Mouse (Mus musculus) MEL (cell line): ENCODE results near the gene Fam185a. TPM values are rescaled to one million over a fixed set of nuclear protein-coding genes. Genes with fewer than 3 reads are reported as not detected.

Experiments
- DNase-seq: peaks from one replicate; pipeline ENCODE4 v3.0.0; 2011; ENCODE audit warnings: low read depth, low spot score
- H3K27ac ChIP-seq: 2 replicates; pipeline ENCODE4 v1.5.1; 2012; ENCODE audit warnings: low read depth, mild to moderate bottlenecking, control low read depth, low read length, moderate library complexity; ENCODE audit not compliant: control insufficient read depth
- H3K27me3 ChIP-seq, 2 experiments: fragments of 150-350 bp in 1 of 2; sonication (generic) in 1 of 2; 2 replicates each; pipeline ENCODE4 v1.6.1; 2012; ENCODE audit warnings: low read length in 2 of 2, mild to moderate bottlenecking in 2 of 2, improper control_type of control experiment in 1 of 2, moderate library complexity in 1 of 2; ENCODE audit not compliant: insufficient read depth in 2 of 2, control insufficient read depth in 1 of 2
- H3K36me3 ChIP-seq, 2 experiments: 2 replicates each; pipeline ENCODE4 v1.6.1; 2012 to 2014; ENCODE audit warnings: low read length in 2 of 2, improper control_type of control experiment in 1 of 2, inconsistent platforms in 1 of 2, mild to moderate bottlenecking in 1 of 2; ENCODE audit not compliant: insufficient read depth in 2 of 2, control insufficient read depth in 1 of 2
- H3K4me1 ChIP-seq, 2 experiments: fragments of 150-350 bp in 1 of 2; sonication (generic) in 1 of 2; 2 replicates each; pipeline ENCODE4 v1.6.1; 2012; ENCODE audit warnings: low read length in 2 of 2, improper control_type of control experiment in 1 of 2, mild to moderate bottlenecking in 1 of 2; ENCODE audit not compliant: insufficient read depth in 2 of 2, control insufficient read depth in 1 of 2
- H3K4me3 ChIP-seq, 2 experiments: fragments of 150-350 bp in 1 of 2; sonication (generic) in 1 of 2; 2 replicates each; pipeline ENCODE4 v1.5.1; 2012; ENCODE audit warnings: low read depth in 2 of 2, low read length in 2 of 2, mild to moderate bottlenecking in 2 of 2, moderate library complexity in 2 of 2, control low read depth in 1 of 2, improper control_type of control experiment in 1 of 2; ENCODE audit not compliant: control insufficient read depth in 1 of 2, insufficient read depth in 1 of 2
- H3K79me2 ChIP-seq: 2 replicates; pipeline ENCODE4 v1.6.1; 2012; ENCODE audit warnings: mild to moderate bottlenecking, low read length, moderate library complexity; ENCODE audit not compliant: control insufficient read depth, poor library complexity, insufficient read depth
- H3K9ac ChIP-seq: 2 replicates; pipeline ENCODE4 v1.6.1; 2012; ENCODE audit warnings: low read depth, mild to moderate bottlenecking, control low read depth, low read length, moderate library complexity; ENCODE audit not compliant: control insufficient read depth, poor library complexity, severe bottlenecking
- H3K9me3 ChIP-seq: fragments of 150-350 bp; sonication (generic); replicated peaks from 2 replicates; pipeline ENCODE4 v1.6.1; 2012; ENCODE audit warnings: mild to moderate bottlenecking, low read length, improper control_type of control experiment, moderate library complexity; ENCODE audit not compliant: insufficient read depth
- BHLHE40 ChIP-seq: IDR thresholded peaks from 2 replicates; pipeline ENCODE4 v1.6.1; 2012; ENCODE audit warnings: low read depth, mild to moderate bottlenecking, inconsistent platforms, low read length, improper control_type of control experiment, borderline replicate concordance
- CHD2 ChIP-seq: IDR thresholded peaks from 2 replicates; pipeline ENCODE4 v1.6.1; 2011; ENCODE audit warnings: low read length, improper control_type of control experiment
- ELF1 ChIP-seq: IDR thresholded peaks from 2 replicates; pipeline ENCODE4 v1.6.1; 2014; ENCODE audit warnings: low read depth, mild to moderate bottlenecking, inconsistent platforms, low read length, improper control_type of control experiment, moderate library complexity
- GABPA ChIP-seq: IDR thresholded peaks from 2 replicates; pipeline ENCODE4 v1.6.1; 2012; ENCODE audit warnings: low read depth, mild to moderate bottlenecking, inconsistent platforms, low read length, improper control_type of control experiment, moderate library complexity
- GATA1 ChIP-seq: IDR thresholded peaks from 2 replicates; pipeline ENCODE4 v1.6.1; 2011; ENCODE audit warnings: low read depth, low read length, improper control_type of control experiment
- KAT2A ChIP-seq: conservative IDR thresholded peaks from 2 replicates; pipeline ENCODE4 v1.6.1; 2012; ENCODE audit warnings: low read depth, low read length, improper control_type of control experiment, inconsistent platforms
- MAFK ChIP-seq: IDR thresholded peaks from 2 replicates; pipeline ENCODE4 v1.6.1; 2011; ENCODE audit warnings: low read depth, mild to moderate bottlenecking, low read length, improper control_type of control experiment, borderline replicate concordance
- MAX ChIP-seq: IDR thresholded peaks from 2 replicates; pipeline ENCODE4 v1.6.1; 2011; ENCODE audit warnings: low read length, improper control_type of control experiment
- MEF2A ChIP-seq: IDR thresholded peaks from 2 replicates; pipeline ENCODE4 v1.6.1; 2014; ENCODE audit warnings: low read depth, mild to moderate bottlenecking, inconsistent platforms, low read length, improper control_type of control experiment; ENCODE audit not compliant: poor library complexity, insufficient replicate concordance, severe bottlenecking; ENCODE audit errors: extremely low read depth
- NRF1 ChIP-seq: IDR thresholded peaks from 2 replicates; pipeline ENCODE4 v1.6.1; 2014; ENCODE audit warnings: low read depth, mild to moderate bottlenecking, inconsistent platforms, low read length, improper control_type of control experiment, moderate library complexity; ENCODE audit not compliant: poor library complexity, insufficient read depth, severe bottlenecking
- POLR2AphosphoS2 ChIP-seq: IDR thresholded peaks from 2 replicates; pipeline ENCODE4 v1.6.1; 2011; ENCODE audit warnings: low read length, improper control_type of control experiment
- POLR2AphosphoS5 ChIP-seq: IDR thresholded peaks from 2 replicates; pipeline ENCODE4 v1.6.1; 2012; ENCODE audit warnings: low read depth, borderline replicate concordance, mild to moderate bottlenecking, inconsistent platforms, low read length, moderate library complexity, mixed read lengths
- RAD21 ChIP-seq: IDR thresholded peaks from 2 replicates; pipeline ENCODE4 v1.6.1; 2011; ENCODE audit warnings: mild to moderate bottlenecking, low read depth, low read length, improper control_type of control experiment
- TBP ChIP-seq: IDR thresholded peaks from 2 replicates; pipeline ENCODE4 v1.8.0; 2011; ENCODE audit warnings: low read depth, low read length, improper control_type of control experiment
- TCF12 ChIP-seq: IDR thresholded peaks from 2 replicates; pipeline ENCODE4 v1.6.1; 2014; ENCODE audit warnings: low read depth, mild to moderate bottlenecking, inconsistent platforms, low read length, improper control_type of control experiment, moderate library complexity
- ZKSCAN1 ChIP-seq: IDR thresholded peaks from 2 replicates; pipeline ENCODE4 v1.6.1; 2012; ENCODE audit warnings: low read depth, mild to moderate bottlenecking, inconsistent platforms, low read length, improper control_type of control experiment, moderate library complexity
- ZMIZ1 ChIP-seq: IDR thresholded peaks from 2 replicates; pipeline ENCODE4 v1.6.1; 2012; ENCODE audit warnings: low read depth, mild to moderate bottlenecking, inconsistent platforms, low read length, improper control_type of control experiment, moderate library complexity
- polyA plus RNA-seq, 2 experiments: library from polyadenylated mRNA; stranded (reverse) in 1 of 2; unstranded in 1 of 2; fragments of >175 nt in 1 of 2; fragments of >200 nt in 1 of 2; gene quantifications; 2 replicates each; pipeline versions ENCODE4 v1.2.1 to v1.2.4; 2012; ENCODE audit warnings: low replicate concordance in 2 of 2, low read depth in 1 of 2; ENCODE audit not compliant: insufficient read length in 2 of 2, insufficient read depth in 1 of 2, missing spikeins in 1 of 2
- total RNA-seq: library from RNA; depleted of rRNA; stranded (reverse); fragments of 300-350 nt; gene quantifications from 2 replicates; pipeline ENCODE4 v1.2.3, GENCODE M21; 2012

Fam185a gene
- total and polyA plus RNA-seq, 3 experiments = 20.2 to 28.3 TPM; not detected in 1

DNA sequence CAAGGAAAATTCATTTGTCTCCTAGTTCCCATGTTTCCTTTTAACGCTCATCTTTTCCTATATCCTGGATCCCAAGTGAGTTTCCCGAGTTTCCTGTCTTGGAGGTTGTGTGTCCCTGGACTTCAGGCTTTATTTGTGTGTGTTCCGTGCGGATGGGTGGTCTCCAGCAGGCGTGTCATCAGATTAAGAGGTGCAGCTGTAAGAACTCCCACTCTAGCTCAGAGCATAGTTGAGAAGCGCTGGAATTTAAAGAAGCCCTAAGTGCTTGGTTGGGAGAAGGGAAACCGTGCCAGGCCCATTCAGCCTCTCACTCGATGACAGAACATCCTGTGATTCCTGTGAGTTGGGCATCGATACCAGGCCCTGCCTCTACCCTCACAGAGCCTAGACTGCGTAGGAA, 88.6 kb downstream of the Fam185a start:
- Histone ChIP-seq H3K4me1 (peaks cover 0 to 3% of the 10 kb centered on the region in 2 experiments; a peak in 1 of 4 replicates), H3K9me3 (no peaks in the 10 kb centered on the region), H3K27ac (no peak overlapping the region), H3K9ac (no peak overlapping the region), H3K36me3 (no peaks in the 10 kb centered on the region; a peak in 1 of 4 replicates), H3K79me2 (no peaks in the 10 kb centered on the region), H3K27me3 (no peaks in the 10 kb centered on the region; a peak in 1 of 4 replicates), H3K4me3 (no peak overlapping the region)
- no peak for DNase-seq
- TF ChIP-seq ELF1 = no peak
- no peak for TF ChIP-seq POLR2AphosphoS5
- TF ChIP-seq CHD2 = no peak
- TF ChIP-seq ZMIZ1 = no peak
- TF ChIP-seq TCF12 = no peak
- TF ChIP-seq ZKSCAN1 = no peak
- TF ChIP-seq KAT2A = no peak
- TF ChIP-seq BHLHE40 = no peak
- no peak for TF ChIP-seq MAX
- no peak for TF ChIP-seq GABPA
- TF ChIP-seq MAFK = no peak
- TF ChIP-seq RAD21 = no peak
- TF ChIP-seq GATA1 = no peak
- TF ChIP-seq POLR2AphosphoS2 = no peak
- TF ChIP-seq TBP = no peak
- no peak for TF ChIP-seq MEF2A

DNA sequence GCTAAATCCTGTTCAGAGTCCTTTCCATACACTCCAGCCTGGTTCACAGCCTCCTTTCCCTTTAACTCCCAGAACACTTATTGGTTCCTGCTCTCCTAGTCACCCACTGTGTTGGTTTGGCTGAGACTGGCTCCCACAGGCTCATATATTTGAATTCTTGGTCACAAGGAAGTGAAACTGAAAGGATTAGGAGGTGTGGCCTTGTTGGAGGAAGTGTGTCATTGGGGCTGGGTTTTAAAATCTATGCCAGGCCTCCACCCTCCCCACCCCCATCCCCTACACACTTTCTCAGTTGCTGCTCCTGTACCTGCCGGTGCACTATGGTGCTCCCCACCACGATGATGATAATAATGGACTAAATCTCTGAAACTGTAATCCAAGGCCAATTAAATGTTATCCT, 92.8 kb downstream of the Fam185a start:
- Histone ChIP-seq H3K27me3 (no peaks in the 10 kb centered on the region; a peak in 1 of 4 replicates), H3K36me3 (no peaks in the 10 kb centered on the region; a peak in 1 of 4 replicates), H3K9ac (peak overlapping the region; percentile 22; the same call in 1 of the 2 replicates), H3K79me2 (no peaks in the 10 kb centered on the region), H3K4me3 (peak overlapping the region; percentile 28 to 35; a peak in 3 of 4 replicates), H3K4me1 (peaks cover 0 to 8% of the 10 kb centered on the region in 2 experiments; a peak in 1 of 4 replicates), H3K27ac (no peak overlapping the region), H3K9me3 (no peaks in the 10 kb centered on the region)
- TF ChIP-seq ZMIZ1 (no peak), NRF1 (no peak), POLR2AphosphoS2 (no peak)
- DNase-seq = peak; percentile 46
